Comparison of ENCODE assay signal across 8 mouse cellular contexts in genomic region chr15:12375641-12376311, GRCm38 (mm10). TPM values are rescaled to one million over a fixed set of nuclear protein-coding genes. Genes with fewer than 3 reads are reported as not detected.
A peak's percentile ranks its signal among the peaks of the same experiment; 100 is the strongest.
DNase-seq lines count a peak whose midpoint lies in the region; ATAC-seq and TF ChIP-seq lines count a peak whose summit lies in the region.

No protein-coding gene starts in this region.

- H3K9me3 ChIP-seq in MEL (replicated peaks; ENCODE audit: insufficient read depth, low read length): no peaks in the 10 kb centered on the region
- no peaks in the 10 kb centered on the region for H3K9me3 ChIP-seq in forebrain, embryonic 16.5 days (ENCODE audit: control insufficient read depth, low read length)
- H3K9me3 ChIP-seq in lung, embryonic 15.5 days: no peaks in the 10 kb centered on the region

- intact Hi-C loops in heart, postnatal 36 days (cut with DNase I): no loop called here

- H3K27ac ChIP-seq in MEL (ENCODE audit: control insufficient read depth, low read depth, low read length): peak overlapping the region; percentile 57
- H3K27ac ChIP-seq in forebrain, embryonic 16.5 days (ENCODE audit: low read length): no peak overlapping the region
- H3K27ac ChIP-seq in layer of hippocampus, adult 2 months: 0 out of 2 replicates have a peak overlapping the region, but pooled peaks have one; percentile 24
- H3K27ac ChIP-seq in lung, embryonic 15.5 days: peak overlapping the region; percentile 20

- TF ChIP-seq CTCF in MEL (IDR thresholded peaks at IDR 0.05 in 2 of 3, conservative IDR thresholded peaks at IDR 0.05 in 1 of 3; ENCODE audit: control insufficient read depth in 1 of 3, insufficient read depth in 1 of 3, low read depth in 2 of 3, low read length in 3 of 3, poor library complexity in 1 of 3, severe bottlenecking in 1 of 3): peak; percentile 83 to 94 (median 94)
- peak; percentile 91 for TF ChIP-seq CTCF in layer of hippocampus, adult 2 months (conservative IDR thresholded peaks at IDR 0.05)

- peaks cover 0 to 3% of the 10 kb centered on the region in 2 experiments; a peak in 1 of 4 replicates for H3K36me3 ChIP-seq in MEL (ENCODE audit: control insufficient read depth in 1 of 2, insufficient read depth in 2 of 2, low read length in 2 of 2)
- no peaks in the 10 kb centered on the region for H3K36me3 ChIP-seq in forebrain, embryonic 16.5 days (ENCODE audit: control insufficient read depth, insufficient read depth)
- H3K36me3 ChIP-seq in lung, embryonic 15.5 days: no peaks in the 10 kb centered on the region

- no peaks in the 10 kb centered on the region; the same call in 1 of the 2 replicates for H3K79me2 ChIP-seq in MEL (ENCODE audit: control insufficient read depth, insufficient read depth, low read length, poor library complexity)

- peak overlapping the region; percentile 75 to 90 for H3K4me3 ChIP-seq in MEL (ENCODE audit: control insufficient read depth in 1 of 2, insufficient read depth in 1 of 2, low read depth in 2 of 2, low read length in 2 of 2)
- peak overlapping the region; percentile 5 for H3K4me3 ChIP-seq in forebrain, embryonic 16.5 days (replicated peaks; ENCODE audit: low read length)
- peak overlapping the region; percentile 31 for H3K4me3 ChIP-seq in layer of hippocampus, adult 2 months
- peak overlapping the region; percentile 23 for H3K4me3 ChIP-seq in lung, embryonic 15.5 days

- peak; percentile 74 for TF ChIP-seq RAD21 in MEL (IDR thresholded peaks at IDR 0.05; ENCODE audit: low read depth, low read length)

- H3K9ac ChIP-seq in MEL (ENCODE audit: control insufficient read depth, low read depth, low read length, poor library complexity, severe bottlenecking): peak overlapping the region; percentile 68
- no peak overlapping the region for H3K9ac ChIP-seq in forebrain, embryonic 16.5 days (replicated peaks; ENCODE audit: low read depth, low read length)
- peak overlapping the region; percentile 17; the same call in 1 of the 2 replicates for H3K9ac ChIP-seq in lung, embryonic 15.5 days

- 5% methylated on average over 19 of the region's 19 CpGs for WGBS in forebrain, embryonic 16.5 days
- WGBS in lung, embryonic 15.5 days: 4% methylated on average over 19 of the region's 19 CpGs

- peak; percentile 73 for ATAC-seq in forebrain, embryonic 16.5 days
- ATAC-seq in lung, embryonic 15.5 days (ENCODE audit: borderline replicate concordance, extremely low read depth, low FRiP score, low TSS enrichment): peak; percentile 86

- peaks cover 5 to 7% of the 10 kb centered on the region in 2 experiments for H3K4me1 ChIP-seq in MEL (ENCODE audit: control insufficient read depth in 1 of 2, insufficient read depth in 2 of 2, low read length in 2 of 2)
- H3K4me1 ChIP-seq in forebrain, embryonic 16.5 days (replicated peaks; ENCODE audit: control insufficient read depth, insufficient read depth, low read length): peaks cover 14% of the 10 kb centered on the region
- peaks cover 27% of the 10 kb centered on the region for H3K4me1 ChIP-seq in lung, embryonic 15.5 days

- H3K27me3 ChIP-seq in MEL (ENCODE audit: control insufficient read depth in 1 of 2, insufficient read depth in 2 of 2, low read length in 2 of 2): no peaks in the 10 kb centered on the region
- H3K27me3 ChIP-seq in forebrain, embryonic 16.5 days (replicated peaks; ENCODE audit: control insufficient read depth, insufficient read depth, low read length): 0 out of 2 replicates have a peak, but pooled peaks cover 3% of the 10 kb centered on the region
- no peaks in the 10 kb centered on the region for H3K27me3 ChIP-seq in lung, embryonic 15.5 days

- no peak for TF ChIP-seq EP300 in MEL (IDR thresholded peaks at IDR 0.05; ENCODE audit: low read depth in 1 of 2, low read length in 2 of 2)

- DNase-seq in MEL (ENCODE audit: low read depth, low spot score): peak; percentile 97
- peak; percentile 64 for DNase-seq in cerebellum, adult 18-20 months
- peak; percentile 85 to 86 for DNase-seq in heart, postnatal 36 days
- peak; percentile 69 to 74 for DNase-seq in layer of hippocampus, adult 2 months (ENCODE audit: low spot score in 2 of 2)
- DNase-seq in ovary, adult 18-20 months (ENCODE audit: low spot score): peak; percentile 63
- DNase-seq in thymus, postnatal 10 days (ENCODE audit: low spot score in 2 of 2): peak; percentile 85 to 93

- TF ChIP-seq POLR2A in MEL (IDR thresholded peaks at IDR 0.05; ENCODE audit: control insufficient read depth in 1 of 2, insufficient read depth in 1 of 2, low read depth in 1 of 2, low read length in 2 of 2, poor library complexity in 1 of 2): peak in 1 of 2 experiments; percentile 47; a peak in 1 of 4 replicates

- peak overlapping the region; percentile 50 for H3K4me2 ChIP-seq in forebrain, embryonic 16.5 days (ENCODE audit: low read length)
- peak overlapping the region; percentile 60 for H3K4me2 ChIP-seq in lung, embryonic 15.5 days

TF ChIP-seq in MEL, 35 proteins besides CTCF, POLR2A, EP300 and RAD21 (continues in another document):
- TF ChIP-seq TAL1 (IDR thresholded peaks at IDR 0.05; ENCODE audit: low read length) (no peak), MEF2A (IDR thresholded peaks at IDR 0.05; ENCODE audit: extremely low read depth, insufficient replicate concordance, low read depth, low read length, poor library complexity, severe bottlenecking) (no peak), ZMIZ1 (IDR thresholded peaks at IDR 0.05; ENCODE audit: low read depth, low read length) (no peak), ETS1 (IDR thresholded peaks at IDR 0.05; ENCODE audit: low read depth, low read length) (peak; percentile 45; the same call in 1 of the 2 replicates), BHLHE40 (IDR thresholded peaks at IDR 0.05; ENCODE audit: borderline replicate concordance, low read depth, low read length) (0 out of 2 replicates have a peak, but pooled peaks have one; percentile 21), CHD2 (IDR thresholded peaks at IDR 0.05; ENCODE audit: low read length) (no peak), UBTF (IDR thresholded peaks at IDR 0.05; ENCODE audit: borderline replicate concordance, insufficient read depth, low read depth, low read length) (no peak), NRF1 (IDR thresholded peaks at IDR 0.05; ENCODE audit: insufficient read depth, low read depth, low read length, poor library complexity, severe bottlenecking) (no peak), USF1 (IDR thresholded peaks at IDR 0.05; ENCODE audit: low read depth, low read length) (peak; percentile 42; the same call in 1 of the 2 replicates), USF2 (IDR thresholded peaks at IDR 0.05; ENCODE audit: borderline replicate concordance in 1 of 2, insufficient read depth in 1 of 2, low read depth in 1 of 2, low read length in 2 of 2) (no peak), ZC3H11A (IDR thresholded peaks at IDR 0.05; ENCODE audit: low read depth, low read length) (peak; percentile 70), NELFE (IDR thresholded peaks at IDR 0.05; ENCODE audit: low read depth, low read length) (peak; percentile 43; the same call in 1 of the 2 replicates), MAX (IDR thresholded peaks at IDR 0.05; ENCODE audit: low read length) (peak; percentile 66; the same call in 1 of the 2 replicates), HCFC1 (IDR thresholded peaks at IDR 0.05; ENCODE audit: low read depth, low read length) (peak; percentile 47), CHD1 (IDR thresholded peaks at IDR 0.05; ENCODE audit: low read depth, low read length) (no peak), MXI1 (IDR thresholded peaks at IDR 0.05; ENCODE audit: low read depth, low read length) (peak; percentile 90), POLR2AphosphoS2 (IDR thresholded peaks at IDR 0.05; ENCODE audit: low read length) (no peak), MYB (IDR thresholded peaks at IDR 0.05; ENCODE audit: low read depth, low read length) (no peak), ZKSCAN1 (IDR thresholded peaks at IDR 0.05; ENCODE audit: low read depth, low read length) (no peak), TCF12 (IDR thresholded peaks at IDR 0.05; ENCODE audit: low read depth, low read length) (peak; percentile 53; the same call in 1 of the 2 replicates), RCOR1 (IDR thresholded peaks at IDR 0.05; ENCODE audit: low read depth, low read length) (no peak), GATA1 (IDR thresholded peaks at IDR 0.05; ENCODE audit: low read depth, low read length) (no peak), SIN3A (IDR thresholded peaks at IDR 0.05; ENCODE audit: low read length) (peak; percentile 93), MAFK (IDR thresholded peaks at IDR 0.05; ENCODE audit: borderline replicate concordance, low read depth, low read length) (no peak), GABPA (IDR thresholded peaks at IDR 0.05; ENCODE audit: low read depth, low read length) (no peak; the same call in 1 of the 2 replicates), TBP (IDR thresholded peaks at IDR 0.05; ENCODE audit: low read depth, low read length) (0 out of 2 replicates have a peak, but pooled peaks have one; percentile 20), MAZ (IDR thresholded peaks at IDR 0.05; ENCODE audit: low read depth, low read length) (peak; percentile 93), SMC3 (IDR thresholded peaks at IDR 0.05; ENCODE audit: low read depth, low read length) (peak; percentile 95), ELF1 (IDR thresholded peaks at IDR 0.05; ENCODE audit: low read depth, low read length) (no peak), E2F4 (IDR thresholded peaks at IDR 0.05; ENCODE audit: borderline replicate concordance, low read depth, low read length) (no peak), POLR2AphosphoS5 (IDR thresholded peaks at IDR 0.05; ENCODE audit: borderline replicate concordance, low read depth, low read length) (no peak)

RNA-seq across cellular contexts. Expression of gene 1810049J17Rik, which starts 54.1 kb away (rescaled TPM):
- total RNA-seq in MEL (2012; rRNA removed): 17.9 and 23.9 TPM in 2 replicates
- polyA plus RNA-seq in MEL (2012; ENCODE audit: insufficient read depth in 1 of 2, insufficient read length in 2 of 2, low read depth in 1 of 2, low replicate concordance in 2 of 2, missing spikeins in 1 of 2): not detected
- polyA plus RNA-seq in forebrain, embryonic 16.5 days (2015; fragmentation: Nextera tagmentation; extraction: Ambion mirVana): not detected in 2 replicates
- 1 to 10 TPM in 1 of 2 experiments, under 1 TPM in 1; 0.65 to 1.2 TPM for total RNA-seq in heart, postnatal 36 days (2021)
- 1 to 10 TPM in 1 of 2 experiments, under 1 TPM in 1; 0.95 to 1.2 TPM for total RNA-seq in layer of hippocampus, adult 2 months (2021)
- 0.99 and 1.4 TPM in 2 replicates for polyA plus RNA-seq in lung, embryonic 15.5 days (2015; fragmentation: Nextera tagmentation; extraction: Ambion mirVana)

RNA-seq across cellular contexts. Expression of gene Golph3, which starts 54.5 kb away (rescaled TPM):
- total RNA-seq in MEL (2012; rRNA removed): 99.2 and 113 TPM in 2 replicates
- 100 to 1,000 TPM in 1 of 2 experiments, 10 to 100 TPM in 1; 81.1 to 149 TPM for polyA plus RNA-seq in MEL (2012; ENCODE audit: insufficient read depth in 1 of 2, insufficient read length in 2 of 2, low read depth in 1 of 2, low replicate concordance in 2 of 2, missing spikeins in 1 of 2)
- polyA plus RNA-seq in forebrain, embryonic 16.5 days (2015; fragmentation: Nextera tagmentation; extraction: Ambion mirVana): 56.7 and 70.2 TPM in 2 replicates
- total RNA-seq in heart, postnatal 36 days (2021): 10 to 100 TPM; 81.7 to 83.7 TPM
- total RNA-seq in layer of hippocampus, adult 2 months (2021): 10 to 100 TPM; 91.3 to 94.5 TPM
- polyA plus RNA-seq in lung, embryonic 15.5 days (2015; fragmentation: Nextera tagmentation; extraction: Ambion mirVana): 76.2 and 83.2 TPM in 2 replicates

Comparison
In these comparisons a context has a peak if more than half of its experiments do, and no peak if none do; other contexts are left out.
1. H3K4me3 ChIP-seq: peak in every context shown above with its lines; median percentile 82 in MEL; 31 in layer of hippocampus, adult 2 months; 23 in lung, embryonic 15.5 days; 5 in forebrain, embryonic 16.5 days.